Mouse (Mus musculus) cerebellum, adult 2 months (tissue): ENCODE data around the gene Ano8. TPM values are rescaled to one million over a fixed set of nuclear protein-coding genes. Genes with fewer than 3 reads are reported as not detected.

ENCODE experiments used
- DNase-seq, 2 experiments: peaks; one replicate each; pipeline ENCODE4 v3.0.0; 2021
- H3K27ac ChIP-seq: fragments of 200-500 bp; 2 replicates; pipeline ENCODE4 v1.5.1; 2012; ENCODE audit warnings: low read length, control low read depth, inconsistent platforms; ENCODE audit not compliant: insufficient read depth
- H3K27me3 ChIP-seq: fragments of 200-500 bp; 2 replicates; pipeline ENCODE4 v1.6.1; 2012; ENCODE audit warnings: inconsistent platforms, mild to moderate bottlenecking, low read length, moderate library complexity; ENCODE audit not compliant: control insufficient read depth, insufficient read depth
- H3K4me1 ChIP-seq: fragments of 200-500 bp; 2 replicates; pipeline ENCODE4 v1.6.1; 2011; ENCODE audit warnings: low read length; ENCODE audit not compliant: control insufficient read depth, insufficient read depth
- H3K4me3 ChIP-seq: fragments of 200-500 bp; replicated peaks from 2 replicates; pipeline ENCODE3; 2011; ENCODE audit warnings: mild to moderate bottlenecking, low read depth, low read length, control low read depth; ENCODE audit not compliant: insufficient read depth
- CTCF ChIP-seq: fragments of 200-500 bp; IDR thresholded peaks from 2 replicates; pipeline ENCODE4 v1.5.1; 2011; ENCODE audit warnings: low read depth, mild to moderate bottlenecking, control low read depth, low read length, moderate library complexity, borderline replicate concordance; ENCODE audit not compliant: insufficient read depth
- POLR2A ChIP-seq: fragments of 200-500 bp; IDR thresholded peaks from 2 replicates; pipeline ENCODE4 v1.6.1; 2011; ENCODE audit warnings: low read length, control low read depth, borderline replicate concordance; ENCODE audit not compliant: insufficient read depth
- WGBS: fragments of 180-500 bp; shearing (Covaris S2); methylation state at CpG from one replicate; pipeline ENCODE4 v1.1.7; 2018; 5-methylcytosine and 5-hydroxymethylcytosine counted together
- polyA plus RNA-seq: library from polyadenylated mRNA; depleted of rRNA; stranded (reverse); fragments of >200 nt; gene quantifications from 2 replicates; pipeline ENCODE4 v1.2.3, GENCODE M21; 2012

Gene Ano8
- polyA plus RNA-seq, 1 experiment, result 76.2 TPM

GRCm38 (mm10) chr8:71474344-71474743 lies 11.4 kb downstream of the Ano8 start:
- no peak for DNase-seq
- TF ChIP-seq POLR2A (no peak), CTCF (no peak)
- WGBS, result 82% methylated on average over 18 of the region's 18 CpGs
- H3K4me3 ChIP-seq, result no peak overlapping the region
- no peaks in the 10 kb centered on the region for H3K27me3 ChIP-seq
- H3K4me1 ChIP-seq, result peaks cover 30% of the 10 kb centered on the region
- no peak overlapping the region for H3K27ac ChIP-seq

- DNase-seq, result no peak
- peaks cover 30% of the 10 kb centered on the region for H3K4me1 ChIP-seq
- TF ChIP-seq CTCF (peak; percentile 29; the same call in 1 of the 2 replicates), POLR2A (no peak)
- H3K27ac ChIP-seq, result no peak overlapping the region
- no peak overlapping the region for H3K4me3 ChIP-seq
- whole genome bisulfite sequencing, result 76% methylated on average over 8 of the region's 8 CpGs
- no peaks in the 10 kb centered on the region for H3K27me3 ChIP-seq
These were observed 13.0 kb downstream of the Ano8 start for GRCm38 (mm10) chr8:71472601-71473386.

GRCm38 (mm10) chr8:71471861-71472260 lies 13.9 kb downstream of the Ano8 start:
- DNase-seq, result peak in 1 of 2 experiments; percentile 12

GRCm38 (mm10) chr8:71470913-71471255 lies 14.9 kb downstream of the Ano8 start:
- peak in 1 of 2 experiments; percentile 7 for DNase-seq
- peaks cover 24% of the 10 kb centered on the region for H3K4me1 ChIP-seq
- TF ChIP-seq POLR2A (no peak), CTCF (no peak)
- H3K4me3 ChIP-seq, result no peak overlapping the region
- no peak overlapping the region for H3K27ac ChIP-seq
- no peaks in the 10 kb centered on the region for H3K27me3 ChIP-seq
- WGBS, result 40% methylated on average over 5 of the region's 5 CpGs

More at GRCm38 (mm10) chr8:71471861-71472260, 13.9 kb downstream of the Ano8 start:
- H3K4me1 ChIP-seq, result peaks cover 24% of the 10 kb centered on the region
- no peak overlapping the region for H3K4me3 ChIP-seq
- no peak overlapping the region for H3K27ac ChIP-seq
- no peaks in the 10 kb centered on the region for H3K27me3 ChIP-seq
- 92% methylated on average over 17 of the region's 17 CpGs for WGBS
- TF ChIP-seq POLR2A (no peak), CTCF (no peak)

GRCm38 (mm10) chr8:71470146-71470912 lies 15.4 kb downstream of the Ano8 start:
- DNase-seq, result peak; percentile 8 to 25
- no peaks in the 10 kb centered on the region for H3K27me3 ChIP-seq
- peak overlapping the region; percentile 23 for H3K4me3 ChIP-seq
- WGBS, result 65% methylated on average over 3 of the region's 3 CpGs
- peaks cover 18% of the 10 kb centered on the region for H3K4me1 ChIP-seq
- H3K27ac ChIP-seq, result no peak overlapping the region
- TF ChIP-seq CTCF (no peak), POLR2A (no peak)

- Histone ChIP-seq H3K27ac (peak overlapping the region; percentile 41; the same call in 1 of the 2 replicates), H3K27me3 (no peaks in the 10 kb centered on the region), H3K4me3 (peak overlapping the region; percentile 90), H3K4me1 (peaks cover 15% of the 10 kb centered on the region)
- WGBS, result 1% methylated on average over 24 of the region's 24 CpGs
- TF ChIP-seq POLR2A, result no peak
- no peak for TF ChIP-seq CTCF
- DNase-seq, result peak in 1 of 2 experiments; percentile 61
These were observed 16.4 kb downstream of the Ano8 start for GRCm38 (mm10) chr8:71469411-71469810.

- DNase-seq, result peak; percentile 97 to 99
- H3K4me1 ChIP-seq, result peaks cover 17% of the 10 kb centered on the region
- TF ChIP-seq POLR2A (peak; percentile 59), CTCF (no peak)
- H3K27ac ChIP-seq, result peak within 1 kb of the TSS; percentile 41; the same call in 1 of the 2 replicates
- under 1% methylated on average over 47 of the region's 52 CpGs for WGBS
- H3K4me3 ChIP-seq, result peak within 1 kb of the TSS; percentile 90
- no peaks in the 10 kb centered on the region for H3K27me3 ChIP-seq
These were observed 16.8 kb downstream of the Ano8 start, which contains the start of gene Dda1 for GRCm38 (mm10) chr8:71468916-71469315. TSS of gene Dda1 (plus strand) at chr8:71469199.
